Mouse (Mus musculus) midbrain, embryonic 12.5 days (tissue): ENCODE measurements around the gene Rimbp2. TPM values are rescaled to one million over a fixed set of nuclear protein-coding genes. Genes with fewer than 3 reads are reported as not detected.

Source experiments
- ATAC-seq: fragments of 200-750 bp; cut with Nextera tagmentation; 2 replicates; pipeline ENCODE4 v1.8.0; 2017; ENCODE audit warnings: low read depth, moderate TSS enrichment, moderate library complexity; ENCODE audit not compliant: low FRiP score
- H3K27ac ChIP-seq: fragments of 300-500 bp; sonication (generic); replicated peaks from 2 replicates; pipeline ENCODE4 v1.5.1; 2016; ENCODE audit warnings: mild to moderate bottlenecking
- H3K27me3 ChIP-seq: fragments of 300-500 bp; sonication (generic); 2 replicates; pipeline ENCODE4 v1.6.1; 2016; ENCODE audit warnings: mild to moderate bottlenecking
- H3K36me3 ChIP-seq: fragments of 300-500 bp; sonication (generic); 2 replicates; pipeline ENCODE4 v1.6.1; 2016
- H3K4me1 ChIP-seq: fragments of 300-500 bp; sonication (generic); 2 replicates; pipeline ENCODE4 v1.6.1; 2016
- H3K4me2 ChIP-seq: fragments of 300-500 bp; sonication (generic); replicated peaks from 2 replicates; pipeline ENCODE4 v1.6.1; 2016; ENCODE audit warnings: mild to moderate bottlenecking, moderate library complexity
- H3K4me3 ChIP-seq: fragments of 300-500 bp; sonication (generic); 2 replicates; pipeline ENCODE4 v1.5.1; 2016; ENCODE audit warnings: mild to moderate bottlenecking
- H3K9ac ChIP-seq: fragments of 300-500 bp; sonication (generic); replicated peaks from 2 replicates; pipeline ENCODE4 v1.6.1; 2016; ENCODE audit warnings: mild to moderate bottlenecking, moderate library complexity
- H3K9me3 ChIP-seq: fragments of 300-500 bp; sonication (generic); 2 replicates; pipeline ENCODE4 v1.6.1; 2016; ENCODE audit warnings: mild to moderate bottlenecking
- WGBS: fragments of 180-500 bp; shearing (Covaris S2); methylation state at CpG from one replicate; pipeline ENCODE4 v1.1.7; 2016; 5-methylcytosine and 5-hydroxymethylcytosine counted together
- polyA plus RNA-seq: library from polyadenylated mRNA; unstranded; fragments of >200 nt; fragmentation: Nextera tagmentation; extraction: Ambion mirVana; gene quantifications from 2 replicates; pipeline ENCODE4 v1.2.1, GENCODE M21; 2016

The Rimbp2 gene
- polyA plus RNA-seq, 1 experiment from 2014 or later = 1.9 TPM

DNA sequence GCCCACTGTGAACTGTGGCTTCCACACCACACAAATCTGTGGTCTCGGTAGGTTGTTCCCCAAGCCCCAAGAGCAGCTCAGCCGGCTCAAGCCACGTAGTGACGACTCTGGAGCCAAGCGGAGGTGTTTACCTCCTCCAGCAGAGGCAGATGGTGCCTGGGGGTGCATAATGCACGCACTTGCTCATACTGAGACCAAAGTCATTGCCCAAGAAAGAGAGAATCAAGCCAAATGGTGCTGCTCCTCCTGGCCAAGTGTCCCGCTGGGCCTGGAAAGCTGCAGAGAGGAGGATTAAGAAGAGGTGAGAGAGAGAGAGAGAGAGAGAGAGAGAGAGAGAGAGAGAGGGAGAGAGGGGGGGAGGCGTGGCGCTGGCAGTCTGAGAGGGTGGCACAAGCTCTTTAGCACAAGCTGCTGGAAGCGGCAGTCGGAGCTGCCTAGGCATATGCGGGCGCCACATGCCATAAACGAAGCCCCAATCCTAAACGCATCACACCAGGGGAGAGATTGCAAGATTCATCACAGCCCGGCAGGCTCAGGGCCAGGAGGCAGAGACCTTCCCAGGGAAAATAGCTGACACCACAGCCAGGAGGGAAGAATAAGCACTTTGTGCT, 75.8 kb downstream of the Rimbp2 start:
- Histone ChIP-seq H3K9me3 (no peaks in the 10 kb centered on the region), H3K4me3 (no peak overlapping the region), H3K27ac (no peak overlapping the region), H3K27me3 (no peaks in the 10 kb centered on the region), H3K36me3 (no peaks in the 10 kb centered on the region), H3K4me2 (no peak overlapping the region), H3K4me1 (peaks cover 8% of the 10 kb centered on the region), H3K9ac (no peak overlapping the region)
- 19% methylated on average over 16 of the region's 16 CpGs for WGBS
- no peak for ATAC-seq

DNA sequence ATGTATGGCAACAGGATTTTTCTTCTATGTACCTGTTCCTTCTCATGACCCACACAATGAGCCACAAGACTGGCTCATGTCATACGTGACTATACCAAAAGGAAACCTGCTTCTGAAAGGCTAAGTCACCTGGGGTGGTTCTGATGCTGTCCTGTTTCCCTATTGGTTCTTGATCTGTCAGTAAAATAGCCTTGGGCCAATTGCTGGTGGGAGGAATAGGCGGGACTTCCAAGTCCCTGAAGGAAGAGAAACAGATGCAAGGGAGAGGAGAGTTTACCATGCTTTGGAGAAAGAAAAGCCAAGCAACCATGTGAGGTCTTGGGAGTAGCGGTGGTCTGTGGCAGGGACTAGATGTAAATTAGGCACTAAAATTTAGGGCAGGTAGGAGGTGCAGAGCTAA, 81.6 kb downstream of the Rimbp2 start:
- no peak overlapping the region for H3K9ac ChIP-seq
- no peaks in the 10 kb centered on the region for H3K4me1 ChIP-seq
- no peaks in the 10 kb centered on the region for H3K9me3 ChIP-seq
- H3K36me3 ChIP-seq = no peaks in the 10 kb centered on the region
- no peak overlapping the region for H3K4me2 ChIP-seq
- no peak overlapping the region for H3K27ac ChIP-seq
- H3K27me3 ChIP-seq = no peaks in the 10 kb centered on the region
- ATAC-seq = no peak
- 73% methylated on average over 3 of the region's 3 CpGs for WGBS
- H3K4me3 ChIP-seq = no peak overlapping the region

DNA sequence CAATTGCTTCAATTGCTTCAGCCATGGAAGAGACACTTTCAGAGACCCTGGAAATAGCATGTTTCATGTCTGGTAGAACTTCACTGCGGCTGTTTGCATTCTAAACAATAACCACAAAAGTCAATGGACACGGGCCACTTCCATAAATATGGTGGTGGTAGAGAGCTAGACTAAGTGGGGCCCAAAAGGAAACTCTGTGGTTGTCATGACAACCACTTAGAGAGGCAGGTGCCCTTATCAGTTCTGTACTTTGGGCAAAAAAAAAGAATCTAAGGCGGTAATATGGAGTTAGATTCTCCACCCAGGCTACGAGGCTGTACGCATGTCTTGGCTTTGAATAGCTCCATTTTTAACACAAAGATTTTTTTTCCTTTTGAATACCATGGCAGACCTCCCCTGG, 86.5 kb downstream of the Rimbp2 start:
- Histone ChIP-seq H3K9me3 (no peaks in the 10 kb centered on the region), H3K27me3 (no peaks in the 10 kb centered on the region), H3K9ac (no peak overlapping the region), H3K36me3 (no peaks in the 10 kb centered on the region), H3K4me2 (no peak overlapping the region), H3K4me3 (no peak overlapping the region), H3K4me1 (no peaks in the 10 kb centered on the region), H3K27ac (no peak overlapping the region)
- ATAC-seq = no peak
- 86% methylated on average over 5 of the region's 5 CpGs for WGBS

DNA sequence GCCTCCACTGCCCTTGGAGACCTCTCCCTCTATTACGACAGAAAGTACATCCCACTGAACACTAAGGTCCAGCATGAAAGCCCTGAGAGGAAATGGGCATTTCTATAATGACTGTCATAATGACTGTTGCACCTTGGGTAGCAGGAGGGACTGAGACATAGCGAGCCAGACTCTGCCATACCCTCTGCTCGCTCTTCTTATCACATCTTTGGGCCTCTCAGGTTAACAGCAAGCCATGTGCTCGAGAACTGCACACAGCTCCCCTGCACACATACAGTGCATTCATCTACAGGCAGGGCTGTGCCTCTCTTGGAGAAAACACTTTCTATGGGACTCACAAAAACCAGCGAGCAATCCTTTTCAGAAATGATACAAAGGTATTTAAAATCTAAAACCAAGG, 87.0 kb downstream of the Rimbp2 start:
- Histone ChIP-seq H3K4me1 (no peaks in the 10 kb centered on the region), H3K27me3 (no peaks in the 10 kb centered on the region), H3K9me3 (no peaks in the 10 kb centered on the region), H3K36me3 (no peaks in the 10 kb centered on the region), H3K4me2 (no peak overlapping the region), H3K4me3 (no peak overlapping the region), H3K27ac (no peak overlapping the region), H3K9ac (no peak overlapping the region)
- no peak for ATAC-seq
- 89% methylated on average over 5 of the region's 5 CpGs for WGBS

DNA sequence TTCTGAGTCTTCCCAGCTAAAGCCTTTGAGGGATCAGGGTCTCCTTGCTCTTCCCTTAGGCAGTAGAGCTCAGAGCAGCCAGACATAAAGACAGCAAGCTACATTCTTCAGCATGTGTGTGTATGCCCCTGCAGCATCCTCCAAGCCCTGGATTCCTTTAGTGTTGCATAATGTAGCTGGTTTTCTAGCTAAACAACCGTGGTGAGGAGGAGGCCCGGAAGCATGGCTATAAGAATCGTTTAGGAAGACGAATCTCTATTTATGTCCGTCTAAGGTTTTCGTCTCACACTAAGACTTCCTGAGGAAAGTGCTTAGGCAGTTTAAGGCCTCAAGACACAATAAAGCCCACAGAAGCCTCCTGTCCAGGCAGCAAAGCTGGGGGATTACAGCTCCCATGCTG, 89.8 kb downstream of the Rimbp2 start:
- 40% methylated on average over 6 of the region's 6 CpGs for WGBS
- Histone ChIP-seq H3K4me2 (no peak overlapping the region), H3K9ac (no peak overlapping the region), H3K27me3 (no peaks in the 10 kb centered on the region), H3K4me1 (no peaks in the 10 kb centered on the region), H3K27ac (no peak overlapping the region), H3K4me3 (no peak overlapping the region), H3K9me3 (no peaks in the 10 kb centered on the region), H3K36me3 (no peaks in the 10 kb centered on the region)
- ATAC-seq = no peak

DNA sequence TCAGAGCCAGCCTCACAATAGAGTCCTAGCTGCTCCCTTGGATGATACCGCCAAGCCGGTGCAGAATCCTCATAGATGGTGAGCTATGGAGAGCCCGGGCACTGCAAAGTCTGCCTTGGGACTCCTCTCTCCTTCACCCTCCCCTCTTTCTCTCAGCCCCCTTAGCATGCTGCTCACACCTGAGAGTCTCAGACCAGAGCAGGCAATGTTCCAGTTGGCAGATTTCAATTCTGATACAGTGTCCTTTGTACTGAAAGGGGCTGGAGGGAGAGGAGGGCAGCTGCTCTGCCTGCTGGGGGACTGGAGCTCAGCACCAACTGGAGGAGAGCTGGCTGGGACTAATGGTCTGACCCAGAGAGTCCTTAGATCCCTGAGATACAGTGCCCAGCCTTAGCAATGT, 92.4 kb downstream of the Rimbp2 start:
- no peaks in the 10 kb centered on the region for H3K9me3 ChIP-seq
- no peaks in the 10 kb centered on the region for H3K4me1 ChIP-seq
- H3K27ac ChIP-seq = no peak overlapping the region
- ATAC-seq = no peak
- WGBS = 97% methylated on average over 3 of the region's 3 CpGs
- no peak overlapping the region for H3K9ac ChIP-seq
- no peaks in the 10 kb centered on the region for H3K27me3 ChIP-seq
- no peaks in the 10 kb centered on the region for H3K36me3 ChIP-seq
- no peak overlapping the region for H3K4me2 ChIP-seq
- H3K4me3 ChIP-seq = no peak overlapping the region

DNA sequence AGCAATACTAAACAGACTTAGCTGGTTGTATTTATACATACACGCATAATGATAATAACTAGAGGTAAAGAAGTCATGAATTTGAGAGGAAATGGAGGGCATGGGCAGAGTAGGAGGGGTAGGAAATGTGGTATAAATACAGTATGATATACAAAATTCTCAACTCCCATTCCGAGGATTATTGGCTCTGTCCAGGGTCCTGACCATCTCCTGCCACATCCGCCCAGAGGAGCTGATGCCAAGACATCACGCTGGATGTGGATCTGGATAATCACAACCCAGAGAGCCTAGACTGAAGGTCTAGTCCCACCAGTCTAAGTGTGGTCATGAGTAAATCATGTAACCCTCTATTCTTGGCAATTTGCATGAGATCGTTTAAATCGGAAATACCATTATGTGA, 100.5 kb downstream of the Rimbp2 start:
- no peak overlapping the region for H3K27ac ChIP-seq
- no peaks in the 10 kb centered on the region for H3K27me3 ChIP-seq
- H3K9ac ChIP-seq = no peak overlapping the region
- WGBS = 68% methylated on average over 6 of the region's 6 CpGs
- H3K9me3 ChIP-seq = no peaks in the 10 kb centered on the region
- H3K36me3 ChIP-seq = no peaks in the 10 kb centered on the region
- H3K4me3 ChIP-seq = no peak overlapping the region
- no peak overlapping the region for H3K4me2 ChIP-seq
- no peak for ATAC-seq
- no peaks in the 10 kb centered on the region for H3K4me1 ChIP-seq

DNA sequence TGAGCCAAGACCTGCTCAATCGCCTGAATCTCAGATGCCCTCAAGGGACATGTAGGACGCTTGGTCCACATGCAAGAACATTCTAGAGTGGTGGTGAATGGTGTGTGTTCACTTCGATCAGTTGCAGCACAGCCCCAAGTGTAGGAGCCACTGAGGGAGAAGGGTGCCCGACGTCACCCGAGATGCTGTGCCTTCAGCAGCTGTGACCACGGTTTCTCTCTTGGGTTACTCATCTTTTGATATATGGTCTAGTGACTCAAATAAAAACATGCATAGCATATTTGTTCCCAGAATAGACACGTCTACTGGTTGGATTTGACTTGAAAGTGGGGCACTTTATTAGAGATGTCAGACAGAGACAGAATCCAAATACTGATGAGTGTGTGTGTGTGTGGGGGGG, 105.5 kb downstream of the Rimbp2 start:
- H3K4me3 ChIP-seq = no peak overlapping the region
- 0 out of 2 replicates have a peak, but pooled peaks cover 4% of the 10 kb centered on the region for H3K9me3 ChIP-seq
- no peaks in the 10 kb centered on the region for H3K27me3 ChIP-seq
- WGBS = 88% methylated on average over 8 of the region's 8 CpGs
- no peak overlapping the region for H3K4me2 ChIP-seq
- H3K36me3 ChIP-seq = no peaks in the 10 kb centered on the region
- no peaks in the 10 kb centered on the region for H3K4me1 ChIP-seq
- ATAC-seq = no peak
- no peak overlapping the region for H3K27ac ChIP-seq
- H3K9ac ChIP-seq = no peak overlapping the region

DNA sequence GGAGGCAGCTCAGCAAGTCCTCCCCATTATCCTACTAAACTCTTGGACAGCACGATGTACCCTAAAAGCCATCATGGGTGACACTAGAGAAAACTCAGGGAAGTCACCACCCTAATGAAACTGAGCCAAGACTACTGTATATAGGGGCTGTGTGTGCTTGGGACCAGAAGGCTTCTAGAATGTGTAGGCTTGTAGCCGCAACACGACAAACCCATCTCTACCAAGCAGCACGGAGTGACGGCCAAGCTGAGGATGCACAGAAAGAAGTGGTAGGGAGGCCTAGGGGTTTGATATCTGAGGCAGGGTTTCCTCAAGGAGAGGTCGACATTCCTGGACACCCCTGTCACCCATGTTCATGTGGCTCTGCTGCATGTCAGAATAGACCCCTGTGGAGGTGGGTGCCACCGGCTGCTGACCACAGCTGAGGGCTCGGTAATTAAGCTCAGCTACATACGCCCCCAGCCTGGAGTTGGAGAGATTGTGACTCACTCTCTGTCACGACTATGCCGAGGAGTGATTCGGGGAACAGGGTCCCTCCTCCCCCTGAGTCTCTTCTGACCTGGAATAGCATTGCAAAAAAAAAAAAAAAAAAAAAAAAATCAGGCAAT, 106.7 kb downstream of the Rimbp2 start:
- Histone ChIP-seq H3K9me3 (0 out of 2 replicates have a peak, but pooled peaks cover 4% of the 10 kb centered on the region), H3K27me3 (no peaks in the 10 kb centered on the region), H3K4me1 (peaks cover 5% of the 10 kb centered on the region; the same call in 1 of the 2 replicates), H3K4me3 (no peak overlapping the region), H3K9ac (no peak overlapping the region), H3K4me2 (no peak overlapping the region), H3K36me3 (no peaks in the 10 kb centered on the region), H3K27ac (no peak overlapping the region)
- 87% methylated on average over 12 of the region's 12 CpGs for WGBS
- no peak for ATAC-seq

DNA sequence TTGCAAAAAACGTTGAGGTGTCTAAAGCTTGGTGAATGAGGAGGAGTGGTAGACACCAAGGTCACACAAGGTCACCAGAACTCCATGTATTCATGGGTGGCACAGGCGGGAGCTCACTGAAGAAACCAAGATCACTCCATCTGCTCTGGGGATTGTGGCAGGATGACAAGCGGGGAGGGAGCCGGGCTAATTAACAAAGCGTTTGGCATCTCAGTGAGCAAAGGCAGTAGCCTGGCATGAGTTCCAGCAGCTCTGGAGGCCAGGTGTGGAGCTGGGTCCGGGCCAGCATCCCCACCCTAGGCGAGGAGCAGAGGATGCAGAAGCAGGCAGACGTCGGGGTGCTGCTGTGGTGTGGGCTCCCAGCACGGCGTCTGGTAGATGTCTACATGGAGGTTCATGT, 108.3 kb downstream of the Rimbp2 start:
- Histone ChIP-seq H3K4me1 (peaks cover 5% of the 10 kb centered on the region; the same call in 1 of the 2 replicates), H3K4me3 (no peak overlapping the region), H3K27me3 (no peaks in the 10 kb centered on the region), H3K4me2 (no peak overlapping the region), H3K36me3 (no peaks in the 10 kb centered on the region), H3K9ac (no peak overlapping the region), H3K9me3 (0 out of 2 replicates have a peak, but pooled peaks cover 4% of the 10 kb centered on the region), H3K27ac (no peak overlapping the region)
- no peak for ATAC-seq
- WGBS = 91% methylated on average over 11 of the region's 11 CpGs

DNA sequence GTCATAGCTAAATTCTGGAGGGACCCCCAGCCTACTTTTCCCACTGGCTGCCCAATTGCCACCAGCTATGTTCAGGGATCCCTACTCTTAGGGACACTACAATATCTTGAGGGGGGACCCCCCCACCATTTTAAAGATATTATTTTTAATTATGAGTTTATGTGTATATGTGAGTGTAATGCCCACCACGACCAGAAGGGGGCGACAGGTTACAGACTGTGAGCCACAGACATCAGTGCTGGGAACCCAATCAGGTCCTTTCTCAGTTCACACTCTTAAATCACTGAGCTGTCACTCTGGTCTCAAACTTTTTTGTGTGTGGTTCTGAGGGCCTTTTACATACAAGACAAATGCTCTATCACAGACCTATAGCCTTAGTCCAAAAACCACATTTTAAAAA, 109.3 kb downstream of the Rimbp2 start:
- ATAC-seq = no peak
- H3K4me3 ChIP-seq = no peak overlapping the region
- H3K27ac ChIP-seq = no peak overlapping the region
- H3K9ac ChIP-seq = no peak overlapping the region
- no peaks in the 10 kb centered on the region for H3K36me3 ChIP-seq
- no peak overlapping the region for H3K4me2 ChIP-seq
- 0 out of 2 replicates have a peak, but pooled peaks cover 4% of the 10 kb centered on the region for H3K9me3 ChIP-seq
- 39% methylated on average over 2 of the region's 2 CpGs for WGBS
- peaks cover 5% of the 10 kb centered on the region; the same call in 1 of the 2 replicates for H3K4me1 ChIP-seq
- no peaks in the 10 kb centered on the region for H3K27me3 ChIP-seq

DNA sequence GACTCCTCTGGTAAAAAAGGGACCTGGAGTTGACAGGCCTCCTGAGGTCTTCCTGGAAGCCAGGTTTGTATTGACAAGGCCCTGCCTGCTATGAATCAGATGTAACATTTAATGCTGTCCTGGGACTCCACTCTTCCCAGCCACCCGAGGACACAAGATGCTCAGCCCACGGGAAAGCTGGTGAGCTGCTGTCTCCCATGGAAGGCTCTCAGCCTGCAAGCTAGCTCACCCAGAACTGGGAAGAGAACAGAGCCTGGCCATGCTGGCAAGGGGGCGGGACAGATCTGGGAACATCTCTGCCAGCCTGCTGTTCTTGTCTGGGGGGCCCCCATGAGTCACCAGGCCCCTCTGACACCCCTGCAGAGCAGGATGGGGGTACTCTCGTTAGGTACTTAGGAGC, 111.7 kb downstream of the Rimbp2 start:
- no peaks in the 10 kb centered on the region for H3K27me3 ChIP-seq
- 80% methylated on average over 4 of the region's 4 CpGs for WGBS
- H3K4me3 ChIP-seq = no peak overlapping the region
- no peak for ATAC-seq
- no peak overlapping the region for H3K9ac ChIP-seq
- H3K4me1 ChIP-seq = peaks cover 5% of the 10 kb centered on the region; the same call in 1 of the 2 replicates
- no peak overlapping the region for H3K4me2 ChIP-seq
- H3K27ac ChIP-seq = no peak overlapping the region
- H3K9me3 ChIP-seq = 0 out of 2 replicates have a peak, but pooled peaks cover 4% of the 10 kb centered on the region
- no peaks in the 10 kb centered on the region for H3K36me3 ChIP-seq
